Mouse (Mus musculus) limb, embryonic 12.5 days (tissue): ENCODE data around the gene Ube4b. TPM values are rescaled to one million over a fixed set of nuclear protein-coding genes. Genes with fewer than 3 reads are reported as not detected.

Experiments
- ATAC-seq: fragments of 200-750 bp; cut with Nextera tagmentation; 2 replicates; pipeline ENCODE4 v1.8.0; 2017; ENCODE audit warnings: low read depth, moderate TSS enrichment; ENCODE audit not compliant: insufficient number of reproducible peaks, insufficient read depth, low FRiP score, low TSS enrichment
- H3K27ac ChIP-seq: fragments of 300-500 bp; sonication (generic); 2 replicates; pipeline ENCODE4 v1.5.1; 2016; ENCODE audit warnings: mild to moderate bottlenecking, moderate library complexity
- H3K27me3 ChIP-seq: fragments of 300-500 bp; sonication (generic); 2 replicates; pipeline ENCODE4 v1.6.1; 2016; ENCODE audit warnings: mild to moderate bottlenecking, moderate library complexity
- H3K36me3 ChIP-seq: fragments of 300-500 bp; sonication (generic); 2 replicates; pipeline ENCODE4 v1.6.1; 2016; ENCODE audit warnings: mild to moderate bottlenecking, moderate library complexity
- H3K4me1 ChIP-seq: fragments of 300-500 bp; sonication (generic); replicated peaks from 2 replicates; pipeline ENCODE4 v1.6.1; 2016
- H3K4me2 ChIP-seq: fragments of 300-500 bp; sonication (generic); 2 replicates; pipeline ENCODE4 v1.6.1; 2016; ENCODE audit warnings: mild to moderate bottlenecking, moderate library complexity
- H3K4me3 ChIP-seq: fragments of 300-500 bp; sonication (generic); replicated peaks from 2 replicates; pipeline ENCODE4 v1.5.1; 2016; ENCODE audit warnings: mild to moderate bottlenecking
- H3K9ac ChIP-seq: fragments of 300-500 bp; sonication (generic); replicated peaks from 2 replicates; pipeline ENCODE4 v1.6.1; 2016; ENCODE audit warnings: mild to moderate bottlenecking, moderate library complexity
- H3K9me3 ChIP-seq: fragments of 300-500 bp; sonication (generic); 2 replicates; pipeline ENCODE4 v1.6.1; 2016; ENCODE audit warnings: mild to moderate bottlenecking, moderate library complexity
- WGBS: fragments of 180-500 bp; shearing (Covaris S2); methylation state at CpG from one replicate; pipeline ENCODE4 v1.1.7; 2016; 5-methylcytosine and 5-hydroxymethylcytosine counted together
- polyA plus RNA-seq: library from polyadenylated mRNA; unstranded; fragments of >200 nt; fragmentation: Nextera tagmentation; extraction: Ambion mirVana; gene quantifications from 2 replicates; pipeline ENCODE4 v1.2.1, GENCODE M21; 2016

Gene Ube4b
- polyA plus RNA-seq, 1 experiment from 2014 or later, result 55.1 TPM

GRCm38 (mm10) chr4:149393311-149393995 lies 33.1 kb downstream of the Ube4b start:
- Histone ChIP-seq H3K4me2 (no peak overlapping the region), H3K27ac (no peak overlapping the region), H3K4me1 (peaks cover 17% of the 10 kb centered on the region), H3K36me3 (peaks cover 68% of the 10 kb centered on the region), H3K9ac (no peak overlapping the region), H3K9me3 (no peaks in the 10 kb centered on the region), H3K27me3 (no peaks in the 10 kb centered on the region), H3K4me3 (no peak overlapping the region)
- 78% methylated on average over 12 of the region's 12 CpGs for WGBS
- no peak for ATAC-seq

DNA sequence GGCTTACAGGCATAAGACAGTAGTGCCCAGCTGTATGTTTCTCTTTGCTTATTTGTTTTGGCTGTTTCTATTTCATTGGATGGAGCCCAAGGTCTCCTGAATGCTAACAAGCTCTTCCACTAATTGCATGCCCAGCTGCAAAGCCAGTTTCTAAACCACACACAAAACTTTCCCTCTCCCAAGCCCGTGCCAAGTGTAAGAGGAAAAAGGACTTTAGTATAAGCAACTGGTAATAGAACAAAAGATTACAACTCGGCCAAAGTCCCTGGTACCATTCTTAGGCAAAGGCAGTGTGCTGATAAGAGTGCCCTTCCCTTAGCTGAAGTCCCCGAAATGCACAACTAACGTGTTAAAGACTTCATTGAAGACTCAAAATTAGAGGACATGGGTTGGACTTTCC lies 34.2 kb downstream of the Ube4b start:
- no peaks in the 10 kb centered on the region for H3K27me3 ChIP-seq
- ATAC-seq, result no peak
- peaks cover 65% of the 10 kb centered on the region for H3K36me3 ChIP-seq
- no peak overlapping the region for H3K4me2 ChIP-seq
- peaks cover 17% of the 10 kb centered on the region for H3K4me1 ChIP-seq
- H3K9me3 ChIP-seq, result no peaks in the 10 kb centered on the region
- H3K27ac ChIP-seq, result no peak overlapping the region
- 79% methylated on average over 4 of the region's 4 CpGs for WGBS
- no peak overlapping the region for H3K4me3 ChIP-seq
- H3K9ac ChIP-seq, result no peak overlapping the region

- H3K4me2 ChIP-seq, result no peak overlapping the region
- H3K9ac ChIP-seq, result no peak overlapping the region
- H3K4me3 ChIP-seq, result no peak overlapping the region
- H3K27ac ChIP-seq, result no peak overlapping the region
- no peaks in the 10 kb centered on the region for H3K4me1 ChIP-seq
- peaks cover 100% of the 10 kb centered on the region for H3K36me3 ChIP-seq
- no peak for ATAC-seq
- H3K27me3 ChIP-seq, result no peaks in the 10 kb centered on the region
- H3K9me3 ChIP-seq, result no peaks in the 10 kb centered on the region
- 90% methylated on average over 7 of the region's 7 CpGs for WGBS
Observed at GRCm38 (mm10) chr4:149381001-149381400, 45.5 kb downstream of the Ube4b start.

DNA sequence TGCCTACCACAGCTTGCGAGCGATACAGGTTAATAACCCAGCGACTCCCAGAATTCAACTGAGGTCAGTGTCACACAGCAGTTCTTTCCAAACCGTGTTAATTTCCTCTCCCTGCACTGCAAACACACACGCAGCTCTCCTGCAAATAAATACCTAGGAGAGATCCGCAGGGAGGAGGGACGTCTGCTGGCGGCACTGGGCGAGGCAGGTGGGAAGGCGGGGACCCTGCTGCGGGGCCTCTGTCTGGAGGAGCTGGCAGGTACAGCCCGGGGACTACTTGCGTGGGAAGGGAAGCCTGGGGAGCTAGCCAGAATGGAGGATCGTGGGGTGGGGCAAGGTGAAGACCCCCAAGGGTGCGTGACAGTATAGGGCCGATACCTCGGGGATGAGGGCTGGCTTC lies 46.7 kb downstream of the Ube4b start:
- Histone ChIP-seq H3K4me3 (no peak overlapping the region), H3K4me2 (no peak overlapping the region), H3K27me3 (no peaks in the 10 kb centered on the region), H3K36me3 (peaks cover 100% of the 10 kb centered on the region), H3K4me1 (no peaks in the 10 kb centered on the region; the same call in 1 of the 2 replicates), H3K9me3 (no peaks in the 10 kb centered on the region), H3K9ac (no peak overlapping the region), H3K27ac (no peak overlapping the region)
- ATAC-seq, result no peak
- WGBS, result 91% methylated on average over 17 of the region's 17 CpGs

DNA sequence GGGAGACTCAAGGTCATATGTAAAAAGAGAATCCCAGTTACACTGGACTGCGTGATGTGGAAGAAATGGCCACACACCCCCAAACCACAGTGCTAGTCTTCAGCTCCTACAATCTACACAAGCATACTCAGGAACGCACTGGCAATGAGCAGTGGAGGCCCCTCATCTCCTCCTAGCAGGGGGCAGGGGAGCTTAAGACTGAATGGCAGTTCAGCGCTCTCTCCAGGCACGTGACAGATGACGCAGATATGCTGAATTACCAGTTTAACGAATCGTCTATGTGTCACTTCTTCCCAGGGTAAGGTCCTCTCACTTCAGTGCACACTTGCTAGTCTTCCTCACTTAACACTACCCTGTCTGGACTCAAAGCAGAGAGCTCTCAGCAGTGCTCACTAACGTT lies 47.7 kb downstream of the Ube4b start:
- WGBS, result 94% methylated on average over 8 of the region's 8 CpGs
- H3K9ac ChIP-seq, result no peak overlapping the region
- no peaks in the 10 kb centered on the region for H3K9me3 ChIP-seq
- H3K4me1 ChIP-seq, result peaks cover 9% of the 10 kb centered on the region
- no peak overlapping the region for H3K27ac ChIP-seq
- H3K4me2 ChIP-seq, result no peak overlapping the region
- peaks cover 100% of the 10 kb centered on the region for H3K36me3 ChIP-seq
- no peak overlapping the region for H3K4me3 ChIP-seq
- H3K27me3 ChIP-seq, result no peaks in the 10 kb centered on the region
- no peak for ATAC-seq

DNA sequence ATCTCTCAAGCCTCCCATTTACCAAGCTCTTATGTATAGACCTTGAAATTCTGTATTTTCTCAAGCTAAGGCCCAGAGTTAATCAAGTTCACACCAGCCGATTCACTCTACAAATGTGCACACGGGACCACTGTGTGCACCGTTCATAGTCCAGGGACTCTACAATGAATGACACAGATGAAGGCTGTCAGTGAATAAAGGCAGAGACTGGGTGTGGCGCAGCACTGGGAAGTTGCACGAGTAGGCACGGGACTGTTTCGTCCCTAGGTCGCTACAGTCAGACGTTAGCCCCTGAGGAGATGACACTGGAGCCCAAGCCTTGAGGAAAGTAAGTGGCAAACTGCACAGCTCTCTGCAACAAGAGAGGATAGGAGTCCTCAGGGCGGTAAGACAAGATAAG lies 50.5 kb downstream of the Ube4b start:
- no peak for ATAC-seq
- WGBS, result 91% methylated on average over 10 of the region's 10 CpGs
- no peak overlapping the region for H3K4me2 ChIP-seq
- H3K27me3 ChIP-seq, result no peaks in the 10 kb centered on the region
- H3K9me3 ChIP-seq, result 0 out of 2 replicates have a peak, but pooled peaks cover under 1% of the 10 kb centered on the region
- H3K27ac ChIP-seq, result no peak overlapping the region
- H3K4me3 ChIP-seq, result no peak overlapping the region
- H3K4me1 ChIP-seq, result peaks cover 14% of the 10 kb centered on the region
- H3K36me3 ChIP-seq, result peaks cover 94% of the 10 kb centered on the region
- no peak overlapping the region for H3K9ac ChIP-seq

DNA sequence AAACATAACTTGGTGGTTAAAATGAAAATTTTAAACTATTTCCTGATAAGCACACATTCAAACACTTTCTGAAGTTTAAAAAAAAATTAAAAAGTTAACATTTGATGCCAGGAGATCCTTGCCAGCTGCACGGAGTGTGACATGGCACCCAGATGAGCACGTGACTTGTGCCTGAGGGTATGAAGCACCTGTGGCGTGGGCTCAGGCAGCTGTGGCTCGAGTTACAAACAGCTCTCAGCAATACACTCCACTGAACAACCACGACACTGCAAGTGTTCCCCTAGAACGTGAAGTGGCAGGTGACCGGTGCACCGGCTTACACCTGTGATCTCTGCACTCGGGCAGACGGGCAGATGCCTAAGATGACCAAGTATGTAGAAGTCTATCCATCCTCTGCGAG lies 51.9 kb downstream of the Ube4b start:
- Histone ChIP-seq H3K27me3 (no peaks in the 10 kb centered on the region), H3K4me3 (no peak overlapping the region), H3K4me1 (peaks cover 14% of the 10 kb centered on the region), H3K27ac (no peak overlapping the region), H3K9me3 (0 out of 2 replicates have a peak, but pooled peaks cover 4% of the 10 kb centered on the region), H3K9ac (no peak overlapping the region), H3K4me2 (no peak overlapping the region), H3K36me3 (peaks cover 92% of the 10 kb centered on the region)
- no peak for ATAC-seq
- 63% methylated on average over 11 of the region's 11 CpGs for WGBS

DNA sequence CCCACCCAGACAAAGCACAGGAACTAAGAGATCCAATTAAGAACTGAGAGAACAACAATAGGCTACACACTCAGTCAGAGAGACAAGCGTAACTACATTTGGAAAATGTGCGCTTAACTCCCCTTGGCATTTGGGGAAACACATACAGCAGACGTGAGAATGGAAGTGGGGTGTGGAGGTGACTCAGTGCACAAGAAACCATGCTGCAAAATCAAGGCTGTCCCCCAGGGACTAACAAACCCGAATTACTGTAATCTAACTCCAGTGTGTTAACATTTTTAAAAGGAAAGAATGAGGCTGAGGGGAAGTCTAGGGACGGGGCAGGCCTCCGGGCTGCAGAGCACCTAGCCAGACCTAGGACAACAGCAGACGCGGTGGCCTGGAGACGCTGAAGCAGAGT lies 52.6 kb downstream of the Ube4b start:
- Histone ChIP-seq H3K27me3 (no peaks in the 10 kb centered on the region), H3K9ac (no peak overlapping the region), H3K27ac (peak overlapping the region; percentile 74), H3K9me3 (0 out of 2 replicates have a peak, but pooled peaks cover 4% of the 10 kb centered on the region), H3K4me3 (no peak overlapping the region), H3K4me1 (peaks cover 14% of the 10 kb centered on the region), H3K36me3 (peaks cover 92% of the 10 kb centered on the region), H3K4me2 (no peak overlapping the region)
- ATAC-seq, result 0 out of 2 replicates have a peak, but pooled peaks have one; percentile 38
- WGBS, result 66% methylated on average over 9 of the region's 9 CpGs

DNA sequence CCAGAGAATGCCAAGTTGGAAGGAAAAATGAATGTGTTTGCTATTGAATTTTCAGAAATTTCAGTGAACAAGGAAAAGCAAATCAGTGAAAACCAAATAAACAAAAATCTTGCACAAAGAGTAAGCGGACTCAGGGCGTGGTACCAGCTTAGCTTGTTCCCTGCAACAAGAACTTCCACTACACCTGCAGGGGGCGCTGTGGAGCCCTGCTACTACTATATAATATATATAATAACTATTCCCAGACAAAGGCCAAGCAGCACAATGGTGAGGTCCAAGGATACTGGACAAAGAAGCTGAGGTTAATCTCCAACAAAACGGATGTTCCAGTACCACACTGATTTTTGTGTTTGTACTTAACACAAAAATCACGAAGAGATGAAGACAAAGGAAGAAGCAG lies 53.1 kb downstream of the Ube4b start:
- Histone ChIP-seq H3K27me3 (no peaks in the 10 kb centered on the region), H3K4me1 (peaks cover 14% of the 10 kb centered on the region), H3K9ac (no peak overlapping the region), H3K4me3 (no peak overlapping the region), H3K4me2 (no peak overlapping the region), H3K27ac (peak overlapping the region; percentile 74; the same call in 1 of the 2 replicates), H3K36me3 (peaks cover 92% of the 10 kb centered on the region), H3K9me3 (0 out of 2 replicates have a peak, but pooled peaks cover 4% of the 10 kb centered on the region)
- no peak for ATAC-seq
- 72% methylated on average over 5 of the region's 5 CpGs for WGBS

DNA sequence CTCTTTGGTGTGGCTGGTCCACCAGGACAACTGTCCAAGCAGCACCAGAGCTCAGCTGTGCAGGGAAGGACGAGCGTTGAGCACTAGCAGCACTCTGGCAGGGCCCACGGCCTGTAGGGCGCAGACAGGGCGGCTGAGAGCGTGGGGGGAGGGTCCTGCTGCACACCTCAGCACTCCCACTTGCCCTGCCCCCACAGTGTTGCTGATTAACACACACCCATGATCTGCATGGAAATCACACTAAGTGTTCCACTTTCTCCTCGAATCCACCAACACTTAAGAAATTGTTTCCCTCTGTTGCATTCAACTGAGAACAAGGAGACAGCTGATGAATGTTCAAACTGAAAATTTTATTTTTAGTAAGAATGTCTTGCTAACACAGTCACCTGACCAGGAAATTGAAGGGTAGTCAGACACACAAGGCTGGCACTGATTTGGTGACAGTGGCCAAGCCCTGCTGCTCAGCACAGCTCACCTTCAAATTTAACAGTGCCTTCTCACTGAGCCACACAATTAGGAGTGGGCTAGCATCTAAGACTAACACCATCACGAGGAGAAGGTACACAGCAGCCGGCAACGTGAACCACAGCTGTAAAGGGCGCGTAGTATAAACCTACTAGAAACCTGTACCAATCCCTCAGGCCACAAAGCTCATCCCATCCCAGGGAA lies 60.7 kb downstream of the Ube4b start:
- no peaks in the 10 kb centered on the region for H3K27me3 ChIP-seq
- H3K9me3 ChIP-seq, result 0 out of 2 replicates have a peak, but pooled peaks cover 1% of the 10 kb centered on the region
- H3K4me2 ChIP-seq, result no peak overlapping the region
- peaks cover 94% of the 10 kb centered on the region for H3K36me3 ChIP-seq
- no peaks in the 10 kb centered on the region for H3K4me1 ChIP-seq
- peak overlapping the region; percentile 35; the same call in 1 of the 2 replicates for H3K27ac ChIP-seq
- 75% methylated on average over 12 of the region's 12 CpGs for WGBS
- no peak overlapping the region for H3K4me3 ChIP-seq
- no peak overlapping the region for H3K9ac ChIP-seq
- ATAC-seq, result no peak

- ATAC-seq, result no peak
- 91% methylated on average over 5 of the region's 5 CpGs for WGBS
- no peak overlapping the region for H3K4me2 ChIP-seq
- no peaks in the 10 kb centered on the region for H3K9me3 ChIP-seq
- no peak overlapping the region for H3K4me3 ChIP-seq
- no peak overlapping the region for H3K9ac ChIP-seq
- H3K4me1 ChIP-seq, result no peaks in the 10 kb centered on the region
- H3K36me3 ChIP-seq, result peaks cover 96% of the 10 kb centered on the region
- no peak overlapping the region for H3K27ac ChIP-seq
- H3K27me3 ChIP-seq, result no peaks in the 10 kb centered on the region
Observed at GRCm38 (mm10) chr4:149364896-149365295, 61.7 kb downstream of the Ube4b start.
